Mouse (Mus musculus) liver, embryonic 13.5 days (tissue): ENCODE measurements around the gene Barx2. TPM values are rescaled to one million over a fixed set of nuclear protein-coding genes. Genes with fewer than 3 reads are reported as not detected.

Experiments
- ATAC-seq: fragments of 200-750 bp; cut with Nextera tagmentation; 2 replicates; pipeline ENCODE4 v1.8.0; 2017; ENCODE audit warnings: low read depth, mild to moderate bottlenecking, moderate number of reproducible peaks, moderate library complexity
- DNase-seq: peaks from one replicate; pipeline ENCODE4 v3.0.0; 2022
- H3K27ac ChIP-seq: fragments of 300-500 bp; sonication (generic); 2 replicates; pipeline ENCODE4 v1.5.1; 2015; ENCODE audit warnings: moderate library complexity, mild to moderate bottlenecking, inconsistent platforms
- H3K27me3 ChIP-seq: fragments of 300-500 bp; sonication (generic); 2 replicates; pipeline ENCODE4 v1.6.1; 2015; ENCODE audit warnings: mild to moderate bottlenecking, inconsistent platforms
- H3K36me3 ChIP-seq: fragments of 300-500 bp; sonication (generic); 2 replicates; pipeline ENCODE4 v1.6.1; 2015; ENCODE audit warnings: mild to moderate bottlenecking, inconsistent platforms
- H3K4me1 ChIP-seq: fragments of 300-500 bp; sonication (generic); replicated peaks from 2 replicates; pipeline ENCODE4 v1.6.1; 2015; ENCODE audit warnings: inconsistent platforms
- H3K4me2 ChIP-seq: fragments of 300-500 bp; sonication (generic); 2 replicates; pipeline ENCODE4 v1.6.1; 2015; ENCODE audit warnings: inconsistent platforms, mild to moderate bottlenecking, moderate library complexity
- H3K4me3 ChIP-seq: fragments of 300-500 bp; sonication (generic); replicated peaks from 2 replicates; pipeline ENCODE4 v1.5.1; 2015; ENCODE audit warnings: mild to moderate bottlenecking, inconsistent platforms
- H3K9ac ChIP-seq: fragments of 300-500 bp; sonication (generic); 2 replicates; pipeline ENCODE4 v1.6.1; 2015; ENCODE audit warnings: mild to moderate bottlenecking, inconsistent platforms
- H3K9me3 ChIP-seq: fragments of 300-500 bp; sonication (generic); replicated peaks from 2 replicates; pipeline ENCODE4 v1.6.1; 2016; ENCODE audit warnings: inconsistent platforms
- WGBS: fragments of 180-500 bp; shearing (Covaris S2); methylation state at CpG from one replicate; pipeline ENCODE4 v1.1.7; 2015; ENCODE audit not compliant: insufficient replicate concordance; 5-methylcytosine and 5-hydroxymethylcytosine counted together
- polyA plus RNA-seq: library from polyadenylated mRNA; unstranded; fragments of >200 nt; fragmentation: Nextera tagmentation; extraction: Ambion mirVana; gene quantifications from 2 replicates; pipeline ENCODE4 v1.2.1, GENCODE M21; 2015

The Barx2 gene
- polyA plus RNA-seq, 1 experiment from 2014 or later, result not detected

- Histone ChIP-seq H3K9me3 (no peaks in the 10 kb centered on the region), H3K4me1 (no peaks in the 10 kb centered on the region), H3K36me3 (no peaks in the 10 kb centered on the region), H3K27me3 (no peaks in the 10 kb centered on the region), H3K4me3 (no peak overlapping the region), H3K9ac (no peak overlapping the region), H3K4me2 (no peak overlapping the region), H3K27ac (no peak overlapping the region)
- WGBS, result 46% methylated on average over 3 of the region's 3 CpGs
- ATAC-seq, result no peak
- DNase-seq, result no peak
Measured at GRCm38 (mm10) chr9:31886258-31886657, 27.0 kb downstream of the Barx2 start.

GRCm38 (mm10) chr9:31882376-31882775 is 30.9 kb downstream of the Barx2 start:
- H3K9ac ChIP-seq, result no peak overlapping the region

GRCm38 (mm10) chr9:31875556-31875955 is 37.7 kb downstream of the Barx2 start:
- 68% methylated on average over 3 of the region's 3 CpGs for WGBS
- H3K4me3 ChIP-seq, result no peak overlapping the region
- no peaks in the 10 kb centered on the region for H3K27me3 ChIP-seq
- no peak overlapping the region for H3K4me2 ChIP-seq
- H3K9me3 ChIP-seq, result no peaks in the 10 kb centered on the region
- H3K4me1 ChIP-seq, result no peaks in the 10 kb centered on the region
- ATAC-seq (no peak), DNase-seq (no peak)
- H3K27ac ChIP-seq, result no peak overlapping the region
- H3K9ac ChIP-seq, result no peak overlapping the region
- no peaks in the 10 kb centered on the region for H3K36me3 ChIP-seq

More at GRCm38 (mm10) chr9:31882376-31882775, 30.9 kb downstream of the Barx2 start:
- 76% methylated on average over 2 of the region's 2 CpGs for WGBS
- DNase-seq (no peak), ATAC-seq (no peak)
- H3K4me1 ChIP-seq, result no peaks in the 10 kb centered on the region
- H3K4me2 ChIP-seq, result no peak overlapping the region
- H3K9me3 ChIP-seq, result no peaks in the 10 kb centered on the region
- H3K36me3 ChIP-seq, result no peaks in the 10 kb centered on the region
- no peak overlapping the region for H3K27ac ChIP-seq
- no peaks in the 10 kb centered on the region for H3K27me3 ChIP-seq
- H3K4me3 ChIP-seq, result no peak overlapping the region

- DNase-seq, result no peak
Measured at GRCm38 (mm10) chr9:31874236-31874635, 39.0 kb downstream of the Barx2 start.

GRCm38 (mm10) chr9:31871410-31871809 is 41.9 kb downstream of the Barx2 start:
- Histone ChIP-seq H3K4me1 (no peaks in the 10 kb centered on the region), H3K9ac (no peak overlapping the region), H3K36me3 (no peaks in the 10 kb centered on the region), H3K27ac (no peak overlapping the region), H3K27me3 (no peaks in the 10 kb centered on the region), H3K9me3 (no peaks in the 10 kb centered on the region), H3K4me2 (no peak overlapping the region), H3K4me3 (no peak overlapping the region)
- WGBS, result 52% methylated on average over 4 of the region's 4 CpGs
- no peak for DNase-seq
- ATAC-seq, result no peak

More at GRCm38 (mm10) chr9:31874236-31874635, 39.0 kb downstream of the Barx2 start:
- WGBS, result 68% methylated on average over 3 of the region's 3 CpGs
- no peaks in the 10 kb centered on the region for H3K4me1 ChIP-seq
- H3K27ac ChIP-seq, result no peak overlapping the region
- H3K4me2 ChIP-seq, result no peak overlapping the region
- no peaks in the 10 kb centered on the region for H3K27me3 ChIP-seq
- H3K9me3 ChIP-seq, result no peaks in the 10 kb centered on the region
- no peaks in the 10 kb centered on the region for H3K36me3 ChIP-seq
- H3K9ac ChIP-seq, result no peak overlapping the region
- H3K4me3 ChIP-seq, result no peak overlapping the region
- ATAC-seq, result no peak

- no peak overlapping the region for H3K4me3 ChIP-seq
- no peaks in the 10 kb centered on the region for H3K27me3 ChIP-seq
- H3K9ac ChIP-seq, result no peak overlapping the region
- ATAC-seq (no peak), DNase-seq (no peak)
- H3K27ac ChIP-seq, result no peak overlapping the region
- no peaks in the 10 kb centered on the region for H3K36me3 ChIP-seq
- no peak overlapping the region for H3K4me2 ChIP-seq
- H3K9me3 ChIP-seq, result no peaks in the 10 kb centered on the region
- WGBS, result 67% methylated on average over 2 of the region's 2 CpGs
- no peaks in the 10 kb centered on the region for H3K4me1 ChIP-seq
Measured at GRCm38 (mm10) chr9:31868823-31869460, 44.3 kb downstream of the Barx2 start.

GRCm38 (mm10) chr9:31863830-31864229 is 49.4 kb downstream of the Barx2 start:
- no peak for ATAC-seq
- DNase-seq, result no peak
- no peak overlapping the region for H3K4me2 ChIP-seq
- no peaks in the 10 kb centered on the region for H3K4me1 ChIP-seq
- peaks cover 7% of the 10 kb centered on the region; the same call in 1 of the 2 replicates for H3K27me3 ChIP-seq
- no peaks in the 10 kb centered on the region for H3K9me3 ChIP-seq
- WGBS, result 62% methylated on average over 6 of the region's 6 CpGs
- H3K4me3 ChIP-seq, result no peak overlapping the region
- H3K9ac ChIP-seq, result no peak overlapping the region
- no peak overlapping the region for H3K27ac ChIP-seq
- no peaks in the 10 kb centered on the region for H3K36me3 ChIP-seq

GRCm38 (mm10) chr9:31859446-31859845 is 53.8 kb downstream of the Barx2 start:
- no peaks in the 10 kb centered on the region for H3K4me1 ChIP-seq
- WGBS, result 46% methylated on average over 5 of the region's 5 CpGs

GRCm38 (mm10) chr9:31858720-31859340 is 54.4 kb downstream of the Barx2 start:
- H3K9ac ChIP-seq, result no peak overlapping the region
- 8% methylated on average over 20 of the region's 20 CpGs for WGBS
- no peak overlapping the region for H3K27ac ChIP-seq
- no peak overlapping the region for H3K4me2 ChIP-seq
- H3K4me1 ChIP-seq, result no peaks in the 10 kb centered on the region
- DNase-seq (no peak), ATAC-seq (no peak)
- H3K9me3 ChIP-seq, result no peaks in the 10 kb centered on the region
- no peak overlapping the region for H3K4me3 ChIP-seq
- peaks cover 15% of the 10 kb centered on the region for H3K27me3 ChIP-seq
- no peaks in the 10 kb centered on the region for H3K36me3 ChIP-seq

More at GRCm38 (mm10) chr9:31859446-31859845, 53.8 kb downstream of the Barx2 start:
- H3K9me3 ChIP-seq, result no peaks in the 10 kb centered on the region
- ATAC-seq (no peak), DNase-seq (no peak)
- H3K4me2 ChIP-seq, result no peak overlapping the region
- no peak overlapping the region for H3K4me3 ChIP-seq
- H3K27ac ChIP-seq, result no peak overlapping the region
- H3K36me3 ChIP-seq, result no peaks in the 10 kb centered on the region
- peaks cover 15% of the 10 kb centered on the region for H3K27me3 ChIP-seq
- no peak overlapping the region for H3K9ac ChIP-seq

- no peak for DNase-seq
- Histone ChIP-seq H3K4me2 (no peak overlapping the region), H3K9ac (no peak overlapping the region), H3K4me1 (no peaks in the 10 kb centered on the region), H3K9me3 (no peaks in the 10 kb centered on the region), H3K36me3 (no peaks in the 10 kb centered on the region), H3K27ac (no peak overlapping the region), H3K4me3 (no peak overlapping the region), H3K27me3 (peaks cover 15% of the 10 kb centered on the region)
- no peak for ATAC-seq
- WGBS, result 38% methylated on average over 1 of the region's 1 CpGs
Measured at GRCm38 (mm10) chr9:31857512-31857911, 55.8 kb downstream of the Barx2 start.

GRCm38 (mm10) chr9:31856437-31856836 is 56.8 kb downstream of the Barx2 start:
- H3K9ac ChIP-seq, result no peak overlapping the region
- no peak overlapping the region for H3K4me3 ChIP-seq
- no peaks in the 10 kb centered on the region for H3K36me3 ChIP-seq
- WGBS, result 36% methylated on average over 8 of the region's 8 CpGs
- no peaks in the 10 kb centered on the region for H3K9me3 ChIP-seq
- ATAC-seq, result no peak
- H3K4me1 ChIP-seq, result no peaks in the 10 kb centered on the region
- no peak overlapping the region for H3K27ac ChIP-seq
- H3K4me2 ChIP-seq, result no peak overlapping the region
- H3K27me3 ChIP-seq, result peaks cover 15% of the 10 kb centered on the region
- DNase-seq, result no peak

GRCm38 (mm10) chr9:31855668-31856067 is 57.6 kb downstream of the Barx2 start:
- DNase-seq, result no peak
- Histone ChIP-seq H3K27me3 (peaks cover 15% of the 10 kb centered on the region), H3K4me1 (no peaks in the 10 kb centered on the region), H3K36me3 (no peaks in the 10 kb centered on the region), H3K27ac (no peak overlapping the region), H3K4me2 (no peak overlapping the region), H3K9ac (no peak overlapping the region), H3K9me3 (no peaks in the 10 kb centered on the region), H3K4me3 (no peak overlapping the region)
- ATAC-seq, result no peak
- WGBS, result 65% methylated on average over 6 of the region's 6 CpGs
